Mouse (Mus musculus) MEL (cell line): ENCODE results near the gene Ltk.

Source experiments
- BHLHE40 ChIP-seq: IDR thresholded peaks from 2 replicates; pipeline ENCODE4 v1.6.1; 2012; ENCODE audit warnings: low read depth, mild to moderate bottlenecking, inconsistent platforms, low read length, improper control_type of control experiment, borderline replicate concordance
- EP300 ChIP-seq, 2 experiments: IDR thresholded peaks; 2 replicates each; pipeline ENCODE4 v1.6.1; 2011; ENCODE audit warnings: improper control_type of control experiment in 2 of 2, low read length in 2 of 2, low read depth in 1 of 2, mild to moderate bottlenecking in 1 of 2
- MXI1 ChIP-seq: IDR thresholded peaks from 2 replicates; pipeline ENCODE4 v1.6.1; 2011; ENCODE audit warnings: mild to moderate bottlenecking, low read depth, low read length, improper control_type of control experiment
- NRF1 ChIP-seq: IDR thresholded peaks from 2 replicates; pipeline ENCODE4 v1.6.1; 2014; ENCODE audit warnings: low read depth, mild to moderate bottlenecking, inconsistent platforms, low read length, improper control_type of control experiment, moderate library complexity; ENCODE audit not compliant: poor library complexity, insufficient read depth, severe bottlenecking
- POLR2A ChIP-seq, 2 experiments: IDR thresholded peaks; 2 replicates each; pipeline ENCODE4 v1.6.1; 2011 to 2012; ENCODE audit warnings: low read length in 2 of 2, mild to moderate bottlenecking in 2 of 2, control low read depth in 1 of 2, improper control_type of control experiment in 1 of 2, low read depth in 1 of 2, moderate library complexity in 1 of 2; ENCODE audit not compliant: control insufficient read depth in 1 of 2, insufficient read depth in 1 of 2, poor library complexity in 1 of 2
- TCF12 ChIP-seq: IDR thresholded peaks from 2 replicates; pipeline ENCODE4 v1.6.1; 2014; ENCODE audit warnings: low read depth, mild to moderate bottlenecking, inconsistent platforms, low read length, improper control_type of control experiment, moderate library complexity

- no peak for TF ChIP-seq NRF1
- no peak for TF ChIP-seq POLR2A (IDR thresholded peaks at IDR 0.05; ENCODE audit: control insufficient read depth in 1 of 2, insufficient read depth in 1 of 2, low read depth in 1 of 2, low read length in 2 of 2, poor library complexity in 1 of 2)
- TF ChIP-seq BHLHE40 = no peak
- TF ChIP-seq MXI1 = no peak
- no peak for TF ChIP-seq TCF12
- no peak for TF ChIP-seq EP300 (IDR thresholded peaks at IDR 0.05; ENCODE audit: low read depth in 1 of 2, low read length in 2 of 2)
Observed at GRCm38 (mm10) chr2:119805536-119805935, 45.3 kb upstream of the Ltk start.
